Mouse (Mus musculus) heart, adult 2 months (tissue): Measurements from ENCODE around the gene Pfkfb3. TPM values are rescaled to one million over a fixed set of nuclear protein-coding genes. Genes with fewer than 3 reads are reported as not detected.

Source experiments
- DNase-seq, 2 experiments: peaks; one replicate each; pipeline ENCODE4 v3.0.0; 2021
- H3K27ac ChIP-seq: fragments of 200-600 bp; 2 replicates; pipeline ENCODE4 v1.8.1; 2022
- H3K27me3 ChIP-seq: fragments of 200-500 bp; 2 replicates; pipeline ENCODE4 v1.6.1; 2012; ENCODE audit warnings: mild to moderate bottlenecking, low read length, inconsistent platforms, mixed read lengths; ENCODE audit not compliant: control insufficient read depth, insufficient read depth
- H3K36me3 ChIP-seq: fragments of 200-500 bp; 2 replicates; pipeline ENCODE4 v1.6.1; 2012; ENCODE audit warnings: low read length, inconsistent platforms; ENCODE audit not compliant: control insufficient read depth, insufficient read depth
- H3K4me1 ChIP-seq: fragments of 200-500 bp; 2 replicates; pipeline ENCODE4 v1.6.1; 2011; ENCODE audit warnings: low read length; ENCODE audit not compliant: control insufficient read depth, insufficient read depth
- H3K4me3 ChIP-seq: fragments of 200-600 bp; 2 replicates; pipeline ENCODE4 v1.8.1; 2022
- H3K79me2 ChIP-seq: fragments of 200-500 bp; replicated peaks from 2 replicates; pipeline ENCODE4 v1.6.1; 2012; ENCODE audit warnings: mild to moderate bottlenecking, inconsistent platforms, low read length, moderate library complexity, mixed read lengths; ENCODE audit not compliant: control insufficient read depth, insufficient read depth
- H3K9ac ChIP-seq: fragments of 200-500 bp; 2 replicates; pipeline ENCODE4 v1.6.1; 2012; ENCODE audit warnings: low read depth, mild to moderate bottlenecking, control low read depth, inconsistent platforms, low read length, mixed read lengths
- CTCF ChIP-seq: fragments of 200-600 bp; IDR thresholded peaks from 2 replicates; pipeline ENCODE4 v1.8.1; 2022; ENCODE audit warnings: antibody characterized with exemption, mild to moderate bottlenecking, moderate library complexity
- EP300 ChIP-seq: fragments of 200-500 bp; IDR thresholded peaks from 2 replicates; pipeline ENCODE4 v1.6.1; 2011; ENCODE audit warnings: low read depth, low read length, control low read depth; ENCODE audit not compliant: insufficient read depth
- POLR2A ChIP-seq: fragments of 200-500 bp; IDR thresholded peaks from 2 replicates; pipeline ENCODE4 v1.6.1; 2011; ENCODE audit warnings: mild to moderate bottlenecking, low read depth, low read length, control low read depth; ENCODE audit not compliant: insufficient read depth
- WGBS: fragments of 180-500 bp; shearing (Covaris S2); methylation state at CpG from one replicate; pipeline ENCODE4 v1.1.7; 2018; 5-methylcytosine and 5-hydroxymethylcytosine counted together
- intact Hi-C: fragments of 180-260 bp; cut with DNase I; formaldehyde crosslinking; loops from one replicate; pipeline ENCODE4 v1.15.1; 2025
- polyA plus RNA-seq: library from polyadenylated mRNA; depleted of rRNA; stranded (reverse); fragments of >200 nt; gene quantifications from 2 replicates; pipeline ENCODE4 v1.2.3, GENCODE M21; 2012
- total RNA-seq, 2 experiments: library from RNA; stranded (reverse); gene quantifications; 2 replicates each; pipeline ENCODE4 v1.2.3; 2021

The Pfkfb3 gene
- total and polyA plus RNA-seq, 3 experiments, result 9.0 to 14.3 (median 12.1) TPM

- Histone ChIP-seq H3K79me2 (no peaks in the 10 kb centered on the region), H3K27ac (no peak overlapping the region), H3K4me1 (peaks cover 2% of the 10 kb centered on the region; the same call in 1 of the 2 replicates), H3K27me3 (no peaks in the 10 kb centered on the region), H3K36me3 (peaks cover 11% of the 10 kb centered on the region), H3K4me3 (no peak overlapping the region), H3K9ac (no peak overlapping the region)
- no peak for DNase-seq
- TF ChIP-seq EP300 (no peak), CTCF (no peak), POLR2A (no peak)
- intact Hi-C loops, result no loop called here
- 41% methylated on average over 4 of the region's 4 CpGs for WGBS
These were observed 34.1 kb upstream of the Pfkfb3 start for GRCm38 (mm10) chr2:11587996-11588395.

- H3K36me3 ChIP-seq, result no peaks in the 10 kb centered on the region
- no peak overlapping the region for H3K27ac ChIP-seq
- intact Hi-C loops, result no loop called here
- DNase-seq, result no peak
- TF ChIP-seq CTCF (no peak), EP300 (no peak), POLR2A (no peak)
- H3K4me3 ChIP-seq, result no peak overlapping the region
- 85% methylated on average over 4 of the region's 4 CpGs for WGBS
- no peak overlapping the region for H3K9ac ChIP-seq
- H3K79me2 ChIP-seq, result no peaks in the 10 kb centered on the region
- no peaks in the 10 kb centered on the region for H3K27me3 ChIP-seq
- no peaks in the 10 kb centered on the region for H3K4me1 ChIP-seq
These were observed 25.5 kb upstream of the Pfkfb3 start for GRCm38 (mm10) chr2:11579399-11579798.

- no peak overlapping the region for H3K9ac ChIP-seq
- intact Hi-C loops, result no loop called here
- no peak overlapping the region for H3K4me3 ChIP-seq
- no peaks in the 10 kb centered on the region for H3K4me1 ChIP-seq
- H3K79me2 ChIP-seq, result no peaks in the 10 kb centered on the region
- no peak overlapping the region for H3K27ac ChIP-seq
- no peak for TF ChIP-seq EP300
- no peaks in the 10 kb centered on the region for H3K27me3 ChIP-seq
- DNase-seq, result no peak
- H3K36me3 ChIP-seq, result no peaks in the 10 kb centered on the region
- 90% methylated on average over 6 of the region's 6 CpGs for WGBS
These were observed 24.3 kb upstream of the Pfkfb3 start for GRCm38 (mm10) chr2:11578187-11578586.

DNA sequence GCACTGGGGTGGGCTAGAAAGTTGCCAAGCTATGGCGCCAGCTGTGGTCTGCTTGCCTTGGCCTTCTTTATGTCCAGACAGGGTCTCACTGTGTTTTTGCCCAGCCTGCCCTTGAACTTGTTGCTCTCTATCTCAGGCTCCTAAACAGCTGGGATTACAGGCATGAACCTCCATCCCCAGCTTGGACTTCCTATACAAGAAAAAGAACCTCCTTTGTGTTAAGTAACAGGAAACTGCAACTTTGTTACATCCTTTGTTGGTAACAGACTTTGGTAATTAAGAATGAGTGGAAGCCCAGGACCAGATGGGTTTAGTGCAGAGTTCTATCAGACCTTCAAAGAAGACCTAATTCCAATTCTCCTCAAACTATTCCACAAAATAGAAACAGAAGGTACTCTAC is 19.8 kb upstream of the Pfkfb3 start:
- no peaks in the 10 kb centered on the region for H3K4me1 ChIP-seq
- 97% methylated on average over 1 of the region's 1 CpGs for WGBS
- H3K27ac ChIP-seq, result no peak overlapping the region
- no peak for DNase-seq
- H3K79me2 ChIP-seq, result no peaks in the 10 kb centered on the region
- no peak for TF ChIP-seq EP300
- no peak for TF ChIP-seq POLR2A
- intact Hi-C loops, result no loop called here
- no peaks in the 10 kb centered on the region for H3K27me3 ChIP-seq
- no peak overlapping the region for H3K9ac ChIP-seq
- no peak overlapping the region for H3K4me3 ChIP-seq
- no peaks in the 10 kb centered on the region for H3K36me3 ChIP-seq

GRCm38 (mm10) chr2:11571004-11571535 is 17.2 kb upstream of the Pfkfb3 start:
- 41% methylated on average over 6 of the region's 6 CpGs for WGBS
- H3K4me1 ChIP-seq, result no peaks in the 10 kb centered on the region
- H3K9ac ChIP-seq, result no peak overlapping the region
- no peaks in the 10 kb centered on the region for H3K79me2 ChIP-seq
- peak in 1 of 2 experiments; percentile 26 for DNase-seq
- H3K27me3 ChIP-seq, result no peaks in the 10 kb centered on the region
- TF ChIP-seq EP300 (no peak), POLR2A (no peak), CTCF (no peak)
- no peak overlapping the region for H3K27ac ChIP-seq
- H3K36me3 ChIP-seq, result no peaks in the 10 kb centered on the region
- intact Hi-C loops, result no loop called here
- H3K4me3 ChIP-seq, result no peak overlapping the region

DNA sequence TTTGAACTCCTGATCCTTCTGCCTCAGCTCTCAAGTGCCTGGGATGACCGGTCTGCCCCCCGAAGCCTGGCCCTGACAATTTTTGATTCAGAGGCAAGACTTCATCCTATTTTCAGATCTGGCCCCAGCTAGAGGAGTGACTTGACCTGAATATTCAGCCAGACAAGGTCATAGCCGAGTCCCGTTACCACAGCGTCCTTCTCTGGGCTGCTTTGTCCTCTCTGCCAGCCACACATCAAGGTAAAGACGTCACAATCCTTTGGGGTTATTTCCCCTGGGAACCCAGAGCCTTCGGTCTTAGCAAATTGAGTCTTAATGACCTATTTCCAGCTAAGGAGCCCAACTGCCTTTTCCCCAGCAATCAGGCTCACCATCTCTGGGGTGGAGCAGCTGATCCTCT is 14.6 kb upstream of the Pfkfb3 start:
- Histone ChIP-seq H3K27me3 (no peaks in the 10 kb centered on the region), H3K4me3 (no peak overlapping the region), H3K9ac (no peak overlapping the region), H3K4me1 (no peaks in the 10 kb centered on the region), H3K79me2 (no peaks in the 10 kb centered on the region), H3K36me3 (no peaks in the 10 kb centered on the region), H3K27ac (no peak overlapping the region)
- intact Hi-C loops, result no loop called here
- TF ChIP-seq CTCF, result no peak
- no peak for TF ChIP-seq EP300
- no peak for TF ChIP-seq POLR2A
- whole genome bisulfite sequencing, result 54% methylated on average over 7 of the region's 7 CpGs
- no peak for DNase-seq
